Mouse (Mus musculus) ES-E14 (cell line): ENCODE measurements around the gene Gabarapl1. TPM values are rescaled to one million over a fixed set of nuclear protein-coding genes. Genes with fewer than 3 reads are reported as not detected.

Experiments
- DNase-seq: peaks from one replicate; pipeline ENCODE4 v3.0.0-alpha.2; 2013; ENCODE audit warnings: low read depth, low spot score
- H3K27ac ChIP-seq: 2 replicates; pipeline ENCODE4 v1.5.1; 2012; ENCODE audit warnings: low read depth, mild to moderate bottlenecking, low read length, moderate library complexity, mixed read lengths; ENCODE audit not compliant: poor library complexity, insufficient read depth, severe bottlenecking
- H3K36me3 ChIP-seq: 2 replicates; pipeline ENCODE4 v1.6.1; 2012; ENCODE audit warnings: mild to moderate bottlenecking, low read length, moderate library complexity, mixed read lengths; ENCODE audit not compliant: control insufficient read depth, poor library complexity, insufficient read depth, severe bottlenecking
- H3K4me1 ChIP-seq, 2 experiments: fragments of 150-350 bp in 1 of 2; sonication (generic) in 1 of 2; 2 replicates each; pipeline ENCODE4 v1.6.1; 2012; ENCODE audit warnings: low read length in 2 of 2, mild to moderate bottlenecking in 1 of 2, mixed read lengths in 1 of 2; ENCODE audit not compliant: control insufficient read depth in 2 of 2, insufficient read depth in 2 of 2, poor library complexity in 1 of 2
- H3K4me3 ChIP-seq, 2 experiments: fragments of 150-350 bp in 1 of 2; sonication (generic) in 1 of 2; 2 replicates each; pipeline ENCODE4 v1.5.1; 2012; ENCODE audit warnings: low read length in 2 of 2, low read depth in 1 of 2, mild to moderate bottlenecking in 1 of 2, mixed read lengths in 1 of 2; ENCODE audit not compliant: insufficient read depth in 1 of 2, poor library complexity in 1 of 2, severe bottlenecking in 1 of 2
- H3K9ac ChIP-seq: 2 replicates; pipeline ENCODE4 v1.6.1; 2012; ENCODE audit warnings: low read depth, mild to moderate bottlenecking, low read length, mixed read lengths; ENCODE audit not compliant: poor library complexity, insufficient read depth, severe bottlenecking
- H3K9me3 ChIP-seq: fragments of 150-350 bp; sonication (generic); 2 replicates; pipeline ENCODE4 v1.6.1; 2012; ENCODE audit warnings: low read depth, mild to moderate bottlenecking, low read length; ENCODE audit not compliant: control insufficient read depth, insufficient read depth
- CHD2 ChIP-seq: IDR thresholded peaks from 2 replicates; pipeline ENCODE4 v1.6.1; 2014; ENCODE audit warnings: mild to moderate bottlenecking, low read depth, low read length, inconsistent platforms
- HCFC1 ChIP-seq: IDR thresholded peaks from 2 replicates; pipeline ENCODE4 v1.6.1; 2012; ENCODE audit warnings: low read length, inconsistent platforms, borderline replicate concordance; ENCODE audit not compliant: insufficient read depth
- MAFK ChIP-seq: IDR thresholded peaks from 2 replicates; pipeline ENCODE4 v1.6.1; 2014; ENCODE audit warnings: mild to moderate bottlenecking, low read depth, low read length, inconsistent platforms; ENCODE audit not compliant: insufficient read depth
- ZC3H11A ChIP-seq: IDR thresholded peaks from 2 replicates; pipeline ENCODE4 v1.6.1; 2012; ENCODE audit warnings: low read depth, mild to moderate bottlenecking, inconsistent platforms, low read length, borderline replicate concordance
- ZNF384 ChIP-seq: IDR thresholded peaks from 2 replicates; pipeline ENCODE4 v1.6.1; 2012; ENCODE audit warnings: low read depth, low read length, inconsistent platforms
- in situ Hi-C, 2 experiments: fragments of 600-800 bp; cut with MboI; formaldehyde crosslinking; loops; one replicate each; pipeline ENCODE4 v1.15.1; 2025; ENCODE audit warnings: low sequenced_read_pairs in 2 of 2, inconsistent platforms in 1 of 2; ENCODE audit not compliant: unreplicated experiment in 2 of 2
- total RNA-seq: library from RNA; depleted of rRNA; stranded (reverse); fragments of 300-350 nt; gene quantifications from 2 replicates; pipeline ENCODE4 v1.2.3, GENCODE M21; 2012

Gene Gabarapl1
- total RNA-seq, 1 experiment: 25.6 TPM

DNA sequence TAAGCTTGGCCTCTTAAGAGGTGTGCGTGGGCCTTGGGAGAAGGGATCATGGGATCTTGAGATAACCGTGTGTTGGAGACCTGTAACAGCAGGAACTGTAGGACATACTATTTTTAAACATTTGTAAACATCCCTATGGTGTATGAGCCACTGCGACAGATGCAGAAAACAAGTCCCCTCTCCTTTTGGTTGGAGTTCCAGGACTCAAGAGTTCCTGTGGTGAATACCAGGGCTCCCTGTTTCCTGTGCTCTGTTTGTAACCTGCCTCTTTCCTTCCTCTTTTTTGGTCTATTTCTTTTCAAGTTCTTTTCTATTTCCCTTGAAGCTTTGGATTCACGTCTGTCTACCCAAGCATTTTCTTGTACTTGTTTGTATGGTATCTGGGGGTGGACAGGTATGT lies 2.8 kb downstream of the Gabarapl1 start:
- TF ChIP-seq CHD2 (no peak), ZC3H11A (no peak), ZNF384 (no peak), MAFK (no peak), HCFC1 (no peak)
- DNase-seq: no peak
- in situ Hi-C loops: no loop called here

DNA sequence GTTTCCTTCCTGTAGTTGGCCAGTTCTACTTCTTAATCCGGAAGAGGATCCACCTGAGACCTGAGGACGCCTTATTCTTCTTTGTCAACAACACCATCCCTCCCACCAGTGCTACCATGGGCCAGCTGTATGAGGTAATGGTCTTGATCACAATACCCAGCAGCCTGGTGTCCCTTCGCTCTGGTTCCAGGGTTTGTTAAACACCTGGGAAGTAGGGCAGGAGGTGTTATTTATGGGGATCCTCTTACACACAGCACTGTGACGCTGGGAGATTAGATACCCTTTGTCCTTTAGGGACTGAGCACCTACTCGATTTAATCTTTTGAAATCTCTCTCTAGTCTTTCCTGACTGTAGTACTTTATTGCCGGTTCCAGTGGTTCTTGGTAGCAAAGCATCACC lies 5.6 kb downstream of the Gabarapl1 start:
- Histone ChIP-seq H3K36me3 (peaks cover 12% of the 10 kb centered on the region; the same call in 1 of the 2 replicates), H3K27ac (no peak overlapping the region), H3K4me3 (no peak overlapping the region), H3K9ac (no peak overlapping the region), H3K9me3 (no peaks in the 10 kb centered on the region), H3K4me1 (no peaks in the 10 kb centered on the region)
- TF ChIP-seq CHD2: no peak
- TF ChIP-seq HCFC1: no peak
- in situ Hi-C loops: no loop called here
- DNase-seq: no peak

More for the DNA sequence above, 2.8 kb downstream of the Gabarapl1 start:
- Histone ChIP-seq H3K4me1 (peaks cover 0 to 3% of the 10 kb centered on the region in 2 experiments; a peak in 1 of 4 replicates), H3K36me3 (peaks cover 3% of the 10 kb centered on the region; the same call in 1 of the 2 replicates), H3K9ac (no peak overlapping the region), H3K4me3 (no peak overlapping the region), H3K9me3 (no peaks in the 10 kb centered on the region), H3K27ac (no peak overlapping the region)

DNA sequence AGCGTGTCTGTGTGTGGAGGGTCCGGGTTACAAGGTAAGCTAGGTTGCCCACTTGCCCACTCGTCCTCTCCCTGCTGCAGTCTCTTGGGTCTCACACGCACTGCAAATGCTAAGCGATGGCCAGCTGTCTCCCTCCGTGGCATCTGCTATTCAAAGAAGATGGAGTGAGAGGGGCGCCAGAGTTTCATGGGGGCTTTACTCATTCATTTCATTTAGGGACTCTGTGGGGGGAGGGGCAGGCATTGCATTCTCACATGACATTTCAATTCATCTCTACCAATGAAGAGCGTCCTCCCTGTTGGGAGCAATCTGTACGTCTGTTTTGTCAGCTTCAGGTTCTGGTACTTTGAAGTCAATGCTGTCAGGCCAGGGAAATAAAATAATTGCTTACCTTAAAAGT lies 9.0 kb downstream of the Gabarapl1 start:
- no peak for TF ChIP-seq MAFK
- TF ChIP-seq ZNF384: no peak
- no peak for TF ChIP-seq HCFC1
- no peak for TF ChIP-seq CHD2
- TF ChIP-seq ZC3H11A: no peak
- no peak for DNase-seq
- in situ Hi-C loops: no loop called here

DNA sequence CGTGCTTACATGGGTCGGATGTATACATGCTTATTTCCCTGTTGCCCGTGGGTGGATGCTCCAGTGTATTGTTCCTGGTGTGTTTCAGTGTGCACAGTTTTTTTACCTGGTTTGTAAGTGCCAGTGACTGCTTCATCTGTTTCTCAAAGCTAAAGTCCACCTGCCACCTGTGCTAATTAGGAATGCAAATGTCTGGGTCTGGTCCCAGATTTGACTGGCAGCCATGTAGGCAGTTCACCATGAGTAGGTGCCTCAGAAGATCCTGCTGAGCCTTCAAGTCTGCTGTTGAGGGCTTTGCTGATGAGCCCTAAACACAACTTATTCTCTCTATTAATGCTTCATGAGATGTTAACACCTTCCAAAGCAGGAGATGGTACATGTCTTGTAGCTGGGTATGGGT lies 9.6 kb downstream of the Gabarapl1 start:
- Histone ChIP-seq H3K27ac (no peak overlapping the region), H3K9ac (no peak overlapping the region), H3K9me3 (no peaks in the 10 kb centered on the region), H3K4me1 (no peaks in the 10 kb centered on the region), H3K4me3 (no peak overlapping the region), H3K36me3 (peaks cover 12% of the 10 kb centered on the region; the same call in 1 of the 2 replicates)
- DNase-seq: no peak
- in situ Hi-C loops: no loop called here
- TF ChIP-seq HCFC1: no peak
- no peak for TF ChIP-seq ZNF384
- TF ChIP-seq ZC3H11A: no peak
- no peak for TF ChIP-seq CHD2
- no peak for TF ChIP-seq MAFK

More for the DNA sequence above, 9.0 kb downstream of the Gabarapl1 start:
- Histone ChIP-seq H3K36me3 (peaks cover 12% of the 10 kb centered on the region; the same call in 1 of the 2 replicates), H3K9me3 (no peaks in the 10 kb centered on the region), H3K4me1 (no peaks in the 10 kb centered on the region), H3K4me3 (no peak overlapping the region), H3K27ac (no peak overlapping the region), H3K9ac (no peak overlapping the region)
